Mouse (Mus musculus) cerebellum, postnatal 25 days (tissue): ENCODE results near the gene Sun2.

Experiments
- DNase-seq, 2 experiments: peaks; one replicate each; pipeline ENCODE4 v3.0.0; 2021; ENCODE audit warnings: mixed read lengths in 2 of 2

Sun2 gene

GRCm38 (mm10) chr15:79720796-79721195 lies 21.5 kb downstream of the Sun2 start:
- no peak for DNase-seq

GRCm38 (mm10) chr15:79720267-79720666 lies 22.1 kb downstream of the Sun2 start:
- DNase-seq: no peak

DNA sequence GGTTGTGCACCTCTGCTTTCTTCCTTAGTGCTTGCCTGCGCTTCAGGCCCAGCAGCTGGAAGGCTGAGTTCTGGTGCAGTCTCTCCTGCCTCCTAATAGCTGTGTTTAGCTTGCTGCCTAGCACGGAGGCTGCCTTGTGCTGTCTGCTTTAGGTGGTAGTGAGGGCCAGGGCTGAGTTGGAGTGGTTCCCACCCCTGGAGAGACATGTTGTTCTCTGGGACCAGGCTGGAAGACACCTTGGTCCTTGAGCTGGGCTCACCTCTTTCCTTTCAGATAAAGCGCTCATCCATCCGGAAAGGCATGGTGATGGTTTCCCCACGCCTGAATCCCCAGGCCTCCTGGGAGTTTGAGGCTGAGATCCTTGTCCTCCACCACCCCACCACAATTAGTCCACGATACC lies 25.6 kb downstream of the Sun2 start:
- peak; percentile 76 to 81 for DNase-seq

DNA sequence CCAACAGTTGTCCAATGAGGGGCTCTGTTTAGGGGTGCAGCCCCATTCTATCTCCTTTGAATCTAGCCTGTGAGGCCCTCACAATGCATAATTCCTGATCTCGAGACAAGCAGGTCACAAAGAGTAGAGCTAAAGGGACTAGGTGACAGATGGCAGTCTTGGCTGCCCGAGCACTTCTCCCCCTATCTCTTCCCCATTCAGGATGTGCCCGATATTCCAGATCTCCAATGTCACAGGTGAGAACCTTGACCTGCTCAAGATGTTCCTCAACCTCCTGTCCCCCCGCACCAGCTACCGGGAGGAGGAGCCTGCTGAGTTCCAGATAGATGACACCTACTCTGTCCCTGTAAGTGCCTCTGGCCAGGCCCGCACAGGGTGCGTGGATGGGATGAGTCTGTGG lies 26.7 kb downstream of the Sun2 start:
- DNase-seq: peak; percentile 66 to 69

GRCm38 (mm10) chr15:79708229-79708822 lies 34.0 kb downstream of the Sun2 start:
- no peak for DNase-seq

DNA sequence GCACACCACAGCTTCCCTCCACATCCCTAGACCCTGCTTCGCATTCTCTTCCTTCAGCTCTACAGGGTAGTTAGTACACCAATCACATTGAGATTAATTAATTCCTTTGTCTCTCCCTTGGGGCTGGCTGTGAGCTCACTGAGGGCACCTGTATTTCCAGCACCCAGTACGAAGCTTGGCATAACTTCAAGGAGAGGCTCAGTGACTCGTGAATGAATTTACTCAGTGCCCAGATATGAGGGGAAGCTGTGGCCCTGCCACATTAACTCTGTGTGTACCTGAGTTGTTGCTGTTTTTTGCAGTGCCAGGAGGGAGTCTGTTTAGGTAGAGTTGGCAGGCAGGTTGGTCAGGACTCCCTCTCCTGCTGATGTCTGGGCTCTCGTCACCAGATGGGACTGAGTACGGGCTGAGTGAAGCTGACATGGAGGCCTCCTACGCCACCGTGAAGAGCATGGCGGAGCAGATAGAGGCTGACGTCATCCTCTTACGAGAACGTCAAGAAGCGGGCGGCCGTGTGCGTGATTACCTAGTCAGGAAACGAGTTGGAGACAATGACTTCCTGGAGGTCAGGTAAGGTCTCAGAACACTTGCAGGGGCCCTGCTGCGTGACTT lies 35.6 kb downstream of the Sun2 start:
- peak; percentile 36 to 49 for DNase-seq

DNA sequence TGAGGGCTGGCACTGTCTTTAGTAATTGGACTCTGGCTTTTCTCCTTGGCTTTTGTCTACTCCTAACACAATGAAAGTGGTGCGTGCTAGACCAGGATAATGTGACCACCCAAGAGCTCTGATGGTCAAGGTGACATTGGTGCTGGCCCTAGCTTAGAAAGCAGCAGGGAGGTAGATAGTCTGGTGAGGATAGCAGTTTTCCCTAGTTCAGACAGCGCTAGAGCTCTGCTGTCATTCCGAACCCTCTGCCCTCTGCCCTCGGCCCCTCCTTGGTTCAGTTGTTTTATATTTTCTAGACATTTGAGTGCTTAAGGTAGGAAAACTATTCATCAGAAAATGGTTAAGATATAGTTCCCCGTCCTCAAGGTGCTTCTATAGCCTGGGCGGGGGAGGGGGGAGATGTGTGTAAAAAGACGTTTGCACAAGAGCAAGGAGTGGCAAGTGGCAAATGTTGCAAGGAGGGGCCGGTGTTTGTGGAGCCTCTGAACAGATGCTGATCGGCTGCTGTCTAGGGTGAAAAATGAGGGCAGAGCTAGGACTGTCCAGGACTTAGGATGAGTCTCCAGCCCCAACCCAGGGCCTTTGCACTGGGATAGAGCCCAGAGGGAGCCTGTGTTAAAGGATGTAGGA lies 44.7 kb downstream of the Sun2 start:
- peak in 1 of 2 experiments; percentile 35 for DNase-seq

- DNase-seq: peak; percentile 67 to 69
These were observed 45.3 kb downstream of the Sun2 start for GRCm38 (mm10) chr15:79697011-79697410.

GRCm38 (mm10) chr15:79696508-79696907 lies 45.8 kb downstream of the Sun2 start:
- no peak for DNase-seq

DNA sequence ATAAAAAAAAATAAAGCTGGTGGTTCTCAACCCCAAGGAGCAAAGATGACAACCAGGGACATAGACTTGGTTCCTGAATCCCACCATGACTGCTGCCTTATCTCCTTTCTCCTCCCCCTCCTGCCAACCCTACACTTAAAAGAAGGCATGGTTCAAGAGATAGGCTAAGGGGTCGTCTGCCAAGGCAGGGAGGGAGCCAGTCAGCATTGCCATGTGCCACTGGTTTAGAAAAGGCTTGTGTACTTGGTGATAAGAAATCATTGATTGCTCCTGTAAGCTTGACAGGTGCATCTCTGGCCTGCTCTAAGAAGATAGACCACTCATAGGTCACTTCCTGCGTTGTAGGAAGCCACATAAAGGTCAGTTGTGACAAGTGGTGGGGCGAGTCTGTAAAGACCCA lies 46.8 kb downstream of the Sun2 start:
- peak in 1 of 2 experiments; percentile 4 for DNase-seq

GRCm38 (mm10) chr15:79694512-79694911 lies 47.8 kb downstream of the Sun2 start:
- DNase-seq: peak in 1 of 2 experiments; percentile 4

- peak in 1 of 2 experiments; percentile 6 for DNase-seq
These were observed 48.6 kb downstream of the Sun2 start for GRCm38 (mm10) chr15:79693740-79694139.

GRCm38 (mm10) chr15:79692334-79692733 lies 50.0 kb downstream of the Sun2 start:
- peak in 1 of 2 experiments; percentile 7 for DNase-seq

DNA sequence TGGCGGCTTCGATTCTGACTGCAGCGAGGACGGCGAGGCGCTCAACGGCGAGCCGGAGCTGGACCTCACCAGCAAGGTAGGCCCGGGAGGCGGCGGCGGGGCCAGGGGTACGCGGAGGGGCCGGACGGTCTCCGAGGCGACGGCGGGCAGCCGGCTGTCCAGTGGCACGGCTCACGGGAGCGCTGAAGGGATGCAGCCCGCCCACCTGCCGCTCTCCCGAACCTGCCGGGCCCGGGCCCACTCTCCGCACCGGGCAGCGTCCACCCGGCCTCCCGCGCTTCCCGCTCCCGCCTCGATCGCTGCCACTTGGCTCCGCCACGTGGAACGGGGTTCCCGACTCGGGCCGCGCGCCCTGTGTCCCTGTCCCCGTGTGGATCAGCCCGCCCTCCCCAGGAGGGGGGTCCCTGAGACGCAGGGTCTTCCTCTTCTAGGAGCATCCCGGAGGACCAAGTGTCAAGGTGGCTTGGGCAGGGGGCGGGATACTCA lies 51.3 kb downstream of the Sun2 start:
- no peak for DNase-seq

- DNase-seq: peak; percentile 95 to 98
These were observed 51.8 kb downstream of the Sun2 start, which contains the start of gene Gtpbp1 for GRCm38 (mm10) chr15:79690426-79691022. TSS of gene Gtpbp1 (plus strand) at chr15:79690845.

GRCm38 (mm10) chr15:79689662-79690425 lies 52.5 kb downstream of the Sun2 start:
- DNase-seq: no peak

DNA sequence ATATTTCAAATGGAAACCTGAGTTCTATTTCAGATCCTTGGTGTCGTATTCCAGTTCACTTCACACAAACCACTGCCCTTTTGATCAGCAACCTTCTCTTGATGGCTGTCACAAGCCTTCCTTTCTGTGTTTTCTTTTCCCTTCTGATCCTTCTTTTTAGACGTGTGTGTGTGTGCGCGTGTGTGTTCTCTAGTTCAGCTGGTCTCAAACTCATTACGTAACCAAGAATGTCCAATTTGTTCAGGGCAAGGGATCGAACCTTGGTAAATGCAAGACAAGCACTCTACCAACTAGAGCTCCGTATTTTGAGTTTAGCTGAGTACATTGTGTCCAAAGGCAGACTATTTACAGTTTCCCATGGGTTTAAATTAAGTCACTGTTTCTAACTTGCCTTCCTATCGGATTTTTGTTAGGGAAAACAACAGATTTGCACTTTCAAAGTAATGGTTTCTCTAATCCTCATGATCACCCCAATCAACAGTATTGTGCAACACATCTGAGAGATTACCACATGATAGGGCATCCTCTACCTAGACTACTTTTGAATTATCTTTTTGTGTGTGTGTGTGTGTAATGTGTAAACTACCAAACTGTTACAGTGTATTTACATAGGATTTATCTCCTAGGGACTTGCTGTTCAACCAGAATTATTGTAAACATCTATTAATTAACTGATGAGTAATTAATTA lies 53.9 kb downstream of the Sun2 start:
- no peak for DNase-seq

- DNase-seq: peak; percentile 99
These were observed 54.6 kb downstream of the Sun2 start, which contains the start of gene Josd1 for GRCm38 (mm10) chr15:79687646-79688267. TSS of gene Josd1 (minus strand) at chr15:79687919.

DNA sequence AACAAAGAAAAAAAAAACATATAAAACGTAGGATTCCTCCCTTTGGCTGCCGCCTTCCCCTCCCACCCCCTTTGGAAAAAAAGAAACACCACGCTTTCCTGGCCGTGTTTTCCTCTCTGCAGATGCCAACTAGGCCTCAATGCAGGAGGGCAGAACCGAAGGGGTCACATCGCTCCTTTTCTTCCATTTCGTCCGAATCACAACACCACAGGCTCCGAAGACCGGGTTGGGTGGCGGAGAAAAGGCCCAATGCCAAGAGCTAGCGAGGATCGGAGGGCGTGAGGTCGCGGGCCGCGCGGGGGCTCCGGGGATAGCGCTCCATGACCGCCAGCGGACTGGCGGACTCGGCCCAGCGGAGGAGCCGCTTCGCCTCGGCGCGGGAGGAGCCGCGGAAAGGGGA lies 55.2 kb downstream of the Sun2 start:
- no peak for DNase-seq

GRCm38 (mm10) chr15:79686046-79686869 lies 56.1 kb downstream of the Sun2 start:
- peak in 1 of 2 experiments; percentile 34 for DNase-seq
